Mouse (Mus musculus): Measurements from ENCODE around the gene Sult6b2. TPM values are rescaled to one million over a fixed set of nuclear protein-coding genes. Genes with fewer than 3 reads are reported as not detected.

Sult6b2 gene
- total RNA-seq, 2 experiments from 2014 or later, result not detected

DNA sequence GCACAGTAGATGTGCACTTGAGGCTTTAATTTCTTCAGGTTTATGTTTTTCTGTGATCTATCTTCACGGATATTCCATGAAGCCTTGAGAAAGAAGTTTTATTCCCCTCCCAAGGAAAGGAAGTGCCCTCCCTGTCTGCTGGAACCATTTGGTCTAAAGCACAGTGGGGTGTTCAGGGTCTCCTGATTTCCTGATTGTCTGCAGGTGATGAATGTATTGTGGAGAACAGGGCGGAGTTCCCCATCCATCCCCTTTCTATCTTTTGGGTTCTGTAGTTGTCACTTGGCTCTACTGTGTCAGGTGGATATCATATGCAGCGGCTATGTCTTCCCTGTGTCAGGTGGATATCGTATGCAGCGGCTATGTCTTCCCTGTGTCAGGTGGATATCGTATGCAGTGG lies 62.5 kb downstream of the Sult6b2 start:
- DNase-seq (ENCODE audit: low spot score in 2 of 2), result no peak

DNA sequence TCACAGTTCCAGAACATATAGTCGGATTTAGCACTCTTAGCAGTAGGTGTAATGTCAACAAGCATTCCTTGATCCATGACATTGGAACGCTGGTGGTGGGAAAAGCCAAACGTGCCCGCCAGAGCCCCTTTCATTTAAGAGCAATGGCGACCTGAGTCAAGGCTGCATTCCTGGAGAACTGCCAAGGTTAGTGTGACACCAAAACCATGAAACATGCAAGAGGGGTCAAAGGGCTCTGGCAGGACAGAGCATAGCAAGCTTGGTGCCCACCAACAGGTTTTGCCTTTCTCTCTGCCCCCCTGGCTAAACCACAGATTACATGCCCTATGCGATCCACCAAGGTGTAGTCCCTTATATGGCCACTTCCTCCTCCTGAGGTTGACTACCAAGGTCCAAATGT lies 65.7 kb downstream of the Sult6b2 start:
- DNase-seq (ENCODE audit: low spot score in 2 of 2), result no peak

DNA sequence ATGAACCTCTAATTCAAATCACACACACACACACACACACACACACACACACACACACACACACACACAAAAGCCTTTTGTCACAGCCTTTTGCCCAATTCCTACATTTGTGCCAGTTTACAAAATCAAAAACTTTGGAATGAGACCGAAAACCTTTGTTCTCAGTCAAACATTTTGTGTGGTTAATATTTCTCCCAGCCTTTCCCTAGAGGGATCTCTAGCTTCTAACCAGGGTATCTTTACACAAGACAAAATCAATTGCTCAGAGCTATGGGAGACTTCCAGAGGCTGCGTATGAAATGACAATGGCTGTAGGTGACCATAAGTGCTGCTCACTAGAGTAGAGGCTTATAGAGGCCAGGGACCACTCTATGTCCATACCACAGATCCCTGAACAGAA lies 66.1 kb downstream of the Sult6b2 start:
- DNase-seq (ENCODE audit: low spot score in 2 of 2), result no peak

DNA sequence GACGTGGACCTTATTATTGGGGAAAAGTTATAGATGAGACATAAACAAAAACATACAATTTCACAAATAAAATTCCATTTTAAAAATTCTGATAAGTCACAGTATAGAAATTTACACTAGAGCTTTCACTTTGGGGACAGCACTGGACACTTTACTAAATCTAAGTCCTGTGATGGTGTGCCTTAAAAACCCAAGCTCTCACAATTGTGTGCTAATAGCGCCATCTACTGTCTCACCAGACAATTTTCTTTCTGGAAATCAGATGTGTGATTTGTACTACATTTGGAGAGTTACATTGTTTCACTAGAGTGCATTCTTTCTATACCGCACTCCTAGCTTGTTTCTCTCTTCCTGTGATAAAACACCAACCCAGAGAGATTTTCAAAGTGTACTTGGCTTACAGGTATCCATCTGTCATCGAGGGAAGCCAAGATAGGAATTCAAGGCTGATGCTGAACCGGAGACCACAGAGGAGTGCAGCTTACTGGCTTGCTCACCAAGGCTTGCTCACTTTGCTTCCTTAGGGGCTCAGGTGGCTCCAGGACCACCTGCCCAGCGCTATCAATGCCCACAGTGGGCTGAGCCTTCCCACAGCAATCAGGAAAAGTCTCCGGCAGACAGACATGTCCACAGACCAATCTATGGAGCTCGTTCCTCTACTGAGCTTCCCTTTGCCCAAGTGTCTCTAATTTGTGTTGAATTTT lies 68.8 kb downstream of the Sult6b2 start:
- DNase-seq (ENCODE audit: low spot score in 2 of 2), result no peak

Other genes starting within 250 kb of the Sult6b2 start
- gene Kcnj8, start 232.9 kb downstream of the Sult6b2 start, total RNA-seq (2021), result 1 to 10 TPM; 2.3 to 2.5 TPM
- gene Abcc9, start 102.2 kb downstream of the Sult6b2 start, total RNA-seq (2021), result 1 to 10 TPM; 3.0 to 4.7 TPM
- 100 to 1,000 TPM; 115 to 116 TPM for gene Cmas, start 47.8 kb downstream of the Sult6b2 start, total RNA-seq (2021)
- gene St8sia1, start 159.9 kb upstream of the Sult6b2 start, total RNA-seq (2021), result 10 to 100 TPM; 28.2 to 32.8 TPM